Mouse (Mus musculus) limb, embryonic 14.5 days (tissue): Measurements from ENCODE around the gene Myt1l. TPM values are rescaled to one million over a fixed set of nuclear protein-coding genes. Genes with fewer than 3 reads are reported as not detected.

Experiments used
- ATAC-seq: fragments of 200-750 bp; cut with Nextera tagmentation; 2 replicates; pipeline ENCODE4 v1.8.0; 2017; ENCODE audit warnings: low read depth, moderate number of reproducible peaks, moderate TSS enrichment; ENCODE audit not compliant: low FRiP score
- DNase-seq: peaks from one replicate; pipeline ENCODE4 v3.0.0-alpha.2; 2015; ENCODE audit warnings: low spot score
- H3K27ac ChIP-seq: fragments of 300-500 bp; sonication (generic); replicated peaks from 2 replicates; pipeline ENCODE4 v1.5.1; 2014; ENCODE audit warnings: low read depth, mild to moderate bottlenecking, low read length, moderate library complexity, mixed read lengths
- H3K27me3 ChIP-seq: fragments of 300-500 bp; sonication (generic); 2 replicates; pipeline ENCODE4 v1.6.1; 2014; ENCODE audit warnings: low read length, mixed read lengths; ENCODE audit not compliant: control insufficient read depth, insufficient read depth
- H3K36me3 ChIP-seq: fragments of 300-500 bp; sonication (generic); 2 replicates; pipeline ENCODE4 v1.6.1; 2014; ENCODE audit warnings: mild to moderate bottlenecking, low read length, moderate library complexity, mixed read lengths; ENCODE audit not compliant: control insufficient read depth, insufficient read depth
- H3K4me1 ChIP-seq: fragments of 300-500 bp; sonication (generic); 2 replicates; pipeline ENCODE4 v1.6.1; 2014; ENCODE audit warnings: antibody characterized with exemption, low read length, mixed read lengths; ENCODE audit not compliant: control insufficient read depth, insufficient read depth
- H3K4me2 ChIP-seq: fragments of 300-500 bp; sonication (generic); replicated peaks from 2 replicates; pipeline ENCODE4 v1.6.1; 2014; ENCODE audit warnings: low read depth, mild to moderate bottlenecking, low read length, moderate library complexity; ENCODE audit not compliant: severe bottlenecking
- H3K4me3 ChIP-seq: fragments of 300-500 bp; sonication (generic); replicated peaks from 2 replicates; pipeline ENCODE4 v1.5.1; 2014; ENCODE audit warnings: low read length
- H3K9ac ChIP-seq: fragments of 300-500 bp; sonication (generic); 2 replicates; pipeline ENCODE4 v1.6.1; 2014; ENCODE audit warnings: mild to moderate bottlenecking, low read depth, low read length, moderate library complexity; ENCODE audit not compliant: severe bottlenecking
- H3K9me3 ChIP-seq: fragments of 300-500 bp; sonication (generic); 2 replicates; pipeline ENCODE4 v1.6.1; 2016; ENCODE audit warnings: low read length; ENCODE audit not compliant: control insufficient read depth
- POLR2A ChIP-seq: fragments of 200-500 bp; IDR thresholded peaks from 2 replicates; pipeline ENCODE4 v1.8.0; 2012; ENCODE audit warnings: inconsistent platforms, mild to moderate bottlenecking, moderate library complexity, borderline replicate concordance; ENCODE audit not compliant: insufficient read depth, insufficient read length; ENCODE audit errors: extremely low read depth
- WGBS: fragments of 180-500 bp; shearing (Covaris S2); extraction: QIAGEN DNeasy Blood & Tissue Kit; methylation state at CpG from one replicate; pipeline ENCODE4 v1.1.7; 2014; 5-methylcytosine and 5-hydroxymethylcytosine counted together
- polyA plus RNA-seq, 2 experiments: library from polyadenylated mRNA; depleted of rRNA in 1 of 2; stranded (reverse) in 1 of 2; unstranded in 1 of 2; fragments of >200 nt; fragmentation: Nextera tagmentation in 1 of 2; extraction: Ambion mirVana in 1 of 2; gene quantifications; 2 replicates each; pipeline versions ENCODE4 v1.2.1 to v1.2.3; 2012 to 2014

Gene Myt1l
- polyA plus RNA-seq, 2 experiments: 0.18 TPM; not detected in 1

GRCm38 (mm10) chr12:29569311-29569710 is 41.1 kb downstream of the Myt1l start:
- Histone ChIP-seq H3K9ac (no peak overlapping the region), H3K27me3 (no peaks in the 10 kb centered on the region), H3K4me3 (no peak overlapping the region), H3K4me2 (no peak overlapping the region), H3K36me3 (no peaks in the 10 kb centered on the region), H3K27ac (no peak overlapping the region), H3K4me1 (no peaks in the 10 kb centered on the region), H3K9me3 (no peaks in the 10 kb centered on the region)
- DNase-seq (no peak), ATAC-seq (no peak)
- no peak for TF ChIP-seq POLR2A
- 65% methylated on average over 7 of the region's 7 CpGs for WGBS

- no peak for TF ChIP-seq POLR2A
- DNase-seq: no peak
- no peak overlapping the region for H3K27ac ChIP-seq
- H3K9ac ChIP-seq: no peak overlapping the region
- H3K36me3 ChIP-seq: no peaks in the 10 kb centered on the region
- H3K4me1 ChIP-seq: no peaks in the 10 kb centered on the region
- H3K4me2 ChIP-seq: no peak overlapping the region
- no peaks in the 10 kb centered on the region for H3K9me3 ChIP-seq
- no peaks in the 10 kb centered on the region for H3K27me3 ChIP-seq
- no peak overlapping the region for H3K4me3 ChIP-seq
- 85% methylated on average over 6 of the region's 6 CpGs for WGBS
- ATAC-seq: no peak
Measured at GRCm38 (mm10) chr12:29570351-29570750, 42.2 kb downstream of the Myt1l start.

GRCm38 (mm10) chr12:29571613-29572012 is 43.4 kb downstream of the Myt1l start:
- H3K27ac ChIP-seq: no peak overlapping the region
- no peak overlapping the region for H3K4me3 ChIP-seq
- no peak for DNase-seq
- no peak for TF ChIP-seq POLR2A
- H3K36me3 ChIP-seq: no peaks in the 10 kb centered on the region
- H3K4me2 ChIP-seq: no peak overlapping the region
- H3K4me1 ChIP-seq: no peaks in the 10 kb centered on the region
- H3K27me3 ChIP-seq: no peaks in the 10 kb centered on the region
- H3K9me3 ChIP-seq: no peaks in the 10 kb centered on the region
- no peak overlapping the region for H3K9ac ChIP-seq
- WGBS: 87% methylated on average over 5 of the region's 5 CpGs
- ATAC-seq: no peak

- Histone ChIP-seq H3K4me2 (no peak overlapping the region), H3K4me3 (no peak overlapping the region), H3K36me3 (no peaks in the 10 kb centered on the region), H3K9ac (no peak overlapping the region), H3K27me3 (no peaks in the 10 kb centered on the region), H3K27ac (no peak overlapping the region), H3K9me3 (peaks cover 5% of the 10 kb centered on the region), H3K4me1 (no peaks in the 10 kb centered on the region)
- TF ChIP-seq POLR2A: no peak
- DNase-seq (no peak), ATAC-seq (no peak)
- 83% methylated on average over 1 of the region's 1 CpGs for WGBS
Measured at GRCm38 (mm10) chr12:29593787-29594186, 65.6 kb downstream of the Myt1l start.

- H3K4me1 ChIP-seq: no peaks in the 10 kb centered on the region
- DNase-seq (no peak), ATAC-seq (no peak)
- WGBS: 44% methylated on average over 6 of the region's 6 CpGs
- no peak overlapping the region for H3K4me2 ChIP-seq
- no peak for TF ChIP-seq POLR2A
- no peak overlapping the region for H3K9ac ChIP-seq
- H3K9me3 ChIP-seq: no peaks in the 10 kb centered on the region
- no peaks in the 10 kb centered on the region for H3K27me3 ChIP-seq
- H3K4me3 ChIP-seq: no peak overlapping the region
- H3K36me3 ChIP-seq: no peaks in the 10 kb centered on the region
- H3K27ac ChIP-seq: no peak overlapping the region
Measured at GRCm38 (mm10) chr12:29599916-29600315, 71.7 kb downstream of the Myt1l start.

- TF ChIP-seq POLR2A: no peak
- Histone ChIP-seq H3K36me3 (no peaks in the 10 kb centered on the region), H3K27me3 (no peaks in the 10 kb centered on the region), H3K27ac (no peak overlapping the region), H3K4me2 (no peak overlapping the region), H3K9ac (no peak overlapping the region), H3K4me1 (no peaks in the 10 kb centered on the region), H3K4me3 (no peak overlapping the region), H3K9me3 (no peaks in the 10 kb centered on the region)
- no peak for ATAC-seq
- no peak for DNase-seq
- WGBS: 79% methylated on average over 6 of the region's 6 CpGs
Measured at GRCm38 (mm10) chr12:29601223-29601622, 73.0 kb downstream of the Myt1l start.
